Mouse (Mus musculus) bone marrow, adult 2 months (tissue): ENCODE results near the gene Lrp2. TPM values are rescaled to one million over a fixed set of nuclear protein-coding genes. Genes with fewer than 3 reads are reported as not detected.

ENCODE experiments used
- H3K27ac ChIP-seq: fragments of 200-500 bp; 2 replicates; pipeline ENCODE4 v1.5.1; 2012; ENCODE audit warnings: low read depth, mild to moderate bottlenecking, control low read depth, inconsistent platforms, low read length; ENCODE audit not compliant: control insufficient read depth, poor library complexity, insufficient read depth
- H3K4me1 ChIP-seq: fragments of 200-500 bp; 2 replicates; pipeline ENCODE4 v1.6.1; 2011; ENCODE audit warnings: low read length; ENCODE audit not compliant: control insufficient read depth, insufficient read depth
- H3K4me3 ChIP-seq: fragments of 200-500 bp; replicated peaks from 2 replicates; pipeline ENCODE3; 2011; ENCODE audit warnings: mild to moderate bottlenecking, low read depth, low read length, control low read depth; ENCODE audit not compliant: control insufficient read depth
- CTCF ChIP-seq: fragments of 200-500 bp; IDR thresholded peaks from 2 replicates; pipeline ENCODE4 v1.5.1; 2011; ENCODE audit warnings: low read length, control low read depth; ENCODE audit not compliant: control insufficient read depth, insufficient read depth
- POLR2A ChIP-seq: fragments of 200-500 bp; IDR thresholded peaks from 2 replicates; pipeline ENCODE4 v1.6.1; 2011; ENCODE audit warnings: low read depth, mild to moderate bottlenecking, control low read depth, low read length, borderline replicate concordance; ENCODE audit not compliant: control insufficient read depth
- WGBS: fragments of 180-500 bp; shearing (Covaris S2); methylation state at CpG from one replicate; pipeline ENCODE4 v1.1.7; 2018; 5-methylcytosine and 5-hydroxymethylcytosine counted together
- polyA plus RNA-seq: library from polyadenylated mRNA; stranded (reverse); fragments of >200 nt; gene quantifications from 2 replicates; pipeline ENCODE4 v1.2.4, GENCODE M21; 2011; ENCODE audit warnings: low replicate concordance; ENCODE audit not compliant: missing spikeins, insufficient read depth, insufficient read length

The Lrp2 gene
- polyA plus RNA-seq, 1 experiment, result 0.35 TPM

GRCm38 (mm10) chr2:69400866-69401604 is 184.8 kb downstream of the Lrp2 start:
- 24% methylated on average over 7 of the region's 7 CpGs for WGBS
- no peak for TF ChIP-seq CTCF
- no peak overlapping the region for H3K4me3 ChIP-seq

GRCm38 (mm10) chr2:69396760-69397435 is 189.0 kb downstream of the Lrp2 start:
- H3K4me3 ChIP-seq, result no peak overlapping the region
- 79% methylated on average over 12 of the region's 12 CpGs for WGBS
- TF ChIP-seq POLR2A, result no peak
- TF ChIP-seq CTCF, result no peak

More at GRCm38 (mm10) chr2:69400866-69401604, 184.8 kb downstream of the Lrp2 start:
- H3K4me1 ChIP-seq, result no peaks in the 10 kb centered on the region
- no peak overlapping the region for H3K27ac ChIP-seq

GRCm38 (mm10) chr2:69395597-69396248 is 190.1 kb downstream of the Lrp2 start:
- Histone ChIP-seq H3K27ac (no peak overlapping the region), H3K4me1 (peaks cover 1% of the 10 kb centered on the region; the same call in 1 of the 2 replicates), H3K4me3 (no peak overlapping the region)
- 77% methylated on average over 9 of the region's 9 CpGs for WGBS
- no peak for TF ChIP-seq CTCF

More at GRCm38 (mm10) chr2:69396760-69397435, 189.0 kb downstream of the Lrp2 start:
- H3K4me1 ChIP-seq, result peaks cover 1% of the 10 kb centered on the region; the same call in 1 of the 2 replicates
- H3K27ac ChIP-seq, result no peak overlapping the region

GRCm38 (mm10) chr2:69393947-69394346 is 191.9 kb downstream of the Lrp2 start:
- TF ChIP-seq POLR2A (no peak), CTCF (no peak)
- 39% methylated on average over 2 of the region's 2 CpGs for WGBS
- Histone ChIP-seq H3K4me1 (peaks cover 1% of the 10 kb centered on the region; the same call in 1 of the 2 replicates), H3K27ac (no peak overlapping the region), H3K4me3 (no peak overlapping the region)

- TF ChIP-seq POLR2A (no peak), CTCF (no peak)
- H3K4me3 ChIP-seq, result no peak overlapping the region
- 69% methylated on average over 3 of the region's 3 CpGs for WGBS
- H3K27ac ChIP-seq, result no peak overlapping the region
- H3K4me1 ChIP-seq, result peaks cover 2% of the 10 kb centered on the region; the same call in 1 of the 2 replicates
These were observed 199.6 kb downstream of the Lrp2 start for GRCm38 (mm10) chr2:69386118-69386871.

- TF ChIP-seq POLR2A (no peak), CTCF (no peak)
- Histone ChIP-seq H3K4me3 (no peak overlapping the region), H3K27ac (peak overlapping the region; percentile 48; the same call in 1 of the 2 replicates), H3K4me1 (peaks cover 2% of the 10 kb centered on the region; the same call in 1 of the 2 replicates)
- 14% methylated on average over 5 of the region's 5 CpGs for WGBS
These were observed 203.0 kb downstream of the Lrp2 start for GRCm38 (mm10) chr2:69382838-69383237.

- Histone ChIP-seq H3K4me1 (peaks cover 2% of the 10 kb centered on the region; the same call in 1 of the 2 replicates), H3K27ac (no peak overlapping the region), H3K4me3 (peak overlapping the region; percentile 2)
- 15% methylated on average over 8 of the region's 8 CpGs for WGBS
- TF ChIP-seq CTCF, result peak; percentile 58
- no peak for TF ChIP-seq POLR2A
These were observed 204.1 kb downstream of the Lrp2 start for GRCm38 (mm10) chr2:69381740-69382139.
